Mouse (Mus musculus) kidney, adult 9 months (tissue): ENCODE data around the gene Siglec1.
"Not testable (repeated sequence)": the region's sequence is repeated elsewhere in the genome, so short reads cannot be mapped to it uniquely, and the experiment has no call there.

Experiments
- DNase-seq: peaks from one replicate; pipeline ENCODE4 v3.0.0; 2022

Gene Siglec1

DNA sequence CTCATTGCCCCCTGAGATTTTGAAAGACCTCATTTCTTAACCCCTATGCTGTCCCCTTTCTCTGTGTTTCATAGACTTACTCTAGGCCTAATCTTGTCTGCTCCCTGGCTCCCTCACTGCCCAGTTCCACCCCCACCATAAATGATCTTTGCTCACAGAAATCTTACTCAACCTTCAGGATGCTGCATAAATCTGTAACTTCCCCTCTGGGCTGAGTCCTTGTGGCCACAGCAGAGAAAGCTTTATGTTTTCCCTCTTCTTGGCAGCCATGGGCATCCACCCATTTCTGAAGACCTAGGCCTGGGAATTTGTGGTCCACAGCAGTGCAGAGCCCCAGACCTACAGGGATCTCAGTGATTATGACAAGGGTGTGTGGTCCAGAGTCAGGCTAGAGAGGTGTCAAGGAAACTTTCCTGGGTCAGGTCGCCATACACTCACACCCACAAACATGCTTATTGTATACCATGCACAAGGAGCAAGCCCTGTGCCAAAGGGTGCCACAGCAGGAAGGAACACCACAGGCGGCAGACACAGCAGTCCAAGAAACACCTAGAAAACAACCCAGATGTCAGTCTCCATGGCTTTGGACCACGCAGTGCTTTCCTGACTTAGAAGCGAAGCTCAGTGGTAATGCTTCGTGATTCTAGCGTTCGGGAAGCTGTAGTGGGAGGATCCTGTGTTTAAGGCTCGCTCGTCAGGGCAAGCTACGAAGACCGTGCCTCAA is at the start of gene Siglec1:
Gene Siglec1 (minus strand): TSS at position 99 of the 724 bp plus-strand sequence.
- DNase-seq: no peak

DNA sequence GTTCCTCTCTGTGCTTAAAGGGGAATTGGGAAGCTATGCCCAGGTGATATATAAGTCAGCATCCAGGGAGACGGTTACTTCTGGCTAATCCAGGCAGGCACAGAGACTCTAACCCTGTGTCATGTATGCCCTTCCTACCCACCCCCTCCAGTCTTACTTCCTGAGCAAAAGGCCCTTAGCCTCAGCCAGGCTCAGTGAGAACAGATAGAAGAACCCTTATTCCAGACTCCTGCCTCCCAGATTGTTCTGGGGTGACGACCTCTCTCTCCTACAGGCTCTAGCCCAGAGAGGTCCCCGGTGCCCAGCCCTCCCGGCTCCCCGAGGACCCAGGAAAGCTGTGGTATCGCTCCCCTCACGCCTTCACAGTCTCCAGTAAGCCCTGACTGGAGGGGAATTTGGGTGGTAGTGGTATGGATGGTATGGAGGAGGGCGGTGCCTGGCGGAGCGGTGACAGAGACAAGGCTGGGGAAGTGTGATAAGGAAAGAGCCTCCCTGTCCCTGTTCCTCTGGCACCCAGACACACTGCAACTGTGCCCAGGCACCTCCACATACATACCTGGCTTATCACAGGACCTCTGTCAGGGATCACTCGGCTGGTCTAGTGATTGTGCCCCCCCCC is 49.1 kb upstream of the Siglec1 start:
- DNase-seq: no peak

DNA sequence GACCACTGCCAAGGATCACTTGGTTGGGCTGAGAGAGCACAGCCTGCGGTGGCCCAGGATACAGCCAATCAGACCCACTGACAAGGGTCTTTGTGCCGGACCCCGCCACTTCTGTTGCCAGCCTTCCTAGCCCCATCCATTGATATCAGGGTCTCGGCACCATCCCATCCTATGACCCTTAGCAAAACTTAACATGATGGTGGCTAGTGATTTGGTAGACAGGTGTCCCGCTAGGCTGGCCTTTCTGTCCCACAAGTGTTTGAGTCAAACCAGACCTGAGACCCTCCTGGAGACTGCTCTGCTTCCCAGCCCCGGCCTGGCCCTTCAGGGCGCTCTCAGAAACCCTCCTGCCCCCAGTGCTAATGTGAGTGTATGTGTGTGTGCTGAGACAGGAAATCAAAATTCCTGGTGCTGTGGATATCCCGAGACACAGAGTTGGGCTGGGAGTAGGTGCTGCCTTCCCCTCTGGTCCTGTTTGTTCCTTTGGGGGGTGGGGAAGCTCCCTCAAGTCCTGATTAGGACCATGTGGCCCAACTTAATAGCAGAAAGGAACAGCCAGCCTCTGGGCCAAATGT is 48.3 kb upstream of the Siglec1 start:
- DNase-seq: no peak

DNA sequence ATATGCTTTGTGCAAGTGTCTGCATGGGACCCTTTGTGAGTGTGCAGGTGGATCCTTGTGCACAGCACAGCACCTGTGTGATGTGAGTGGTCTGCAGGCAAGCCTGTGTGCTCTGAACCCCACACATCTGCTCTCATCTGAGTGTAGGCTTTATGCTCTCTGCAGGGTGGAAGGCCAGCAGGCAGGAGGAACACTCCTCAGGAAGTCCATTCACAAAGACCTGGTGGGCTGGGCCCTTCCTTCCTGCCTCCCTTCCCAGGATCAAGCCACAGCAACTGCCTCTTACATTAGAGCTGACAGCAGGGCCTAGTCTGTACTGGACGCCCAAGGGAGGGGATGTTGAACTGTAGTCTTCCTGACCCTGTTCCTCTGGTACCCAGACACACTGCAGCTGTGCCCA is 47.8 kb upstream of the Siglec1 start:
- DNase-seq: peak; percentile 66

DNA sequence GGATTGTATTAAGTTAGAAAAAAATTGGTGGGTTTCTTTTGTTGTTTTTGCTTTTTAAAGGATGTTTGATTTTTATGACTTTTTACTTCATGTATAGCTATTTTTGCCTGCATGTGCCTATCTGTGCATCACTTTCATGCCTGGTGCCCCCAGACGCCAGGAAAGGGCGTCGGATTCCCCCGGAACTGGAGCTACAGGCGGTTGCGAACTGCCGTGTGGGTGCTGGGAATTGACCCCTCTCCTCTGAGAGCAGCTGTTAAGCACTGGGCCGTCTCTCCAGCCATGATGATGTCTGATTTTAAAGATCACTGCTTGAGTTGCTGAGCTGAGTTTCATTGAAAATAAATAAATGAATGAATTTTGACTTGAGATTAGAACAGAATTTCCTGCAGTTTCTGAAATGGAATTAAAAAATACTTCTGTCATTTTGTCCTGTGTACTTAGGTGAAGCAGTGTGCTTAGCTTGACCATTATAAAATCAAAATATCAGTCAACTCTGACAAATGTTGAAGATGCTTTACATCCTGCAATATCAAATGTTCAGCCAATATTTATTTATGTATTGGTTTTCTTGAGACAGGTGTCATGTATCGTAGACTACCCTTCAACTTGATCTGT is 46.5 kb upstream of the Siglec1 start, which contains the start of gene Gm11037:
Gene Gm11037 (plus strand): TSS at position 568 of the 618 bp plus-strand sequence.
- no peak for DNase-seq

DNA sequence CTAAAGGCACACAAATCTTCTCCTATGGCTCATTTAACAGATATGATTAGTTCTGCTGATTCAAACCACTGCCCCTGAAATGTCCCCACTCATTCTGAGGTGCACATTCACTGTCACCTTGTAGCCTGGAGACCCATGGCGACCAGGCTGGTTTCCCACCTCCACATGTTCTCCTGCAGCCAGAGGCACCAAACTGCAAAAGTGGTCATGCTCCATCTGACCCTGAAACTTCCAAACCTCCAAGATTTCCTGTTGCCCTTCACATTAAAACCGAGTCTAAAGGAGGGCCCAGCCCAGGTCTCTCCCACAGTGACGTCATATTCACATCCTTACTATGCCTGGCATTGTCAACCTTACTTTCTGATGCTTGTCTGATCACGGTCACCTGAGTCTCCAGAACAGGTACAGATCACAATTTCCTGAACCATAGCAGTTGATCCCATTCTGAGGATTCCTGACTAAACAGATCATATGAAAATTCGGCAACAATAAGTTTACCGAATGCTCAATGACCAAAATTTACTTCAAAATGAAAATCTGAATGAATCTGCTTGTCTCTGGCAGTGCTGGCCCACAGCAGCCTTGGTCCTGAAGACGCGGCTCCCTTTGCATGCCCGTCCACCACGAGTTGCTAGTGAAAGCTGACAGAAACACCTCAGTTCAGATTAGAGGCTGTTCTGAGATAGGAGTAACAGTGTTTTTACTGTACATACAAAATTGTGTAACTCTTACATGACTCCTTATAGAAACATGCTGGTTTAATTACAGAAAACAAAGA is 45.7 kb upstream of the Siglec1 start:
- DNase-seq: no peak

DNA sequence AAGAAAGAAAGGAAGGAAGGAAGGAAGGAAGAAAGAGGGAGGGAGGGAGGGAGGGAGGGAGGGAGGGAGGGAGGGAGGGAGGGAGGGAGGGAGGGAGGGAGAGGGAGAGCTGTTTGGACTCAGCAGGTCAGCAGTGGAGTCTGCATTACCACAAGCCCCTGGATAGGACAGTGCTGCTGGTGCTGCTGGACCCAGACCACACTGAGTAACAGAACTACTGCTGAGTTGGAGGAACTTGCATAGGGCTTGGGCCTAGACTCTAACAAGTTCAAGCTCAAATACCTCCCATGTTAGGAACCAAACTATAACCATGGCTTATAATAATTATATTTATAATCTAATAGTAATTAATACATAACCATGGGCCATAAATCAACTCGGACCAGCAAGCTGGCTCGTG is 44.3 kb upstream of the Siglec1 start:
- no peak for DNase-seq

DNA sequence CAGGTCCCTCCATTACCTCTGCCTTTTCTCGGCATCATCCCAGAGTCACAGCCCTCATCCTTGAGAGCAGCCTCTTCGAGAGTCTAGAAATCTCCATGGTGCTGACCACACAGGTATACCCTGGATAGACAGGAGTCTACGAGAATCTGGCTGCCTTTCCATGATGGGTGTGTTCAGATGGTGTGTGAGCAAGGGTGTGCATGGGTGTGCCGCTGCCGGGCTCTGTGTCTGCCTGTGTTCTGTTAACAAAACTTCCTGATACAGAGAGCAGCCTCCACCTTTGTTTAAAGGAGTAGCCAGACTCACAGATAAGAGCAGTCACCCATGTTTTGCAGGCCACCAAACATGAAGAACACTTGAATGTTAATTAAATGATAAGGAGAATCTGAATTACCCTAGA is 43.3 kb upstream of the Siglec1 start:
- DNase-seq: no peak

DNA sequence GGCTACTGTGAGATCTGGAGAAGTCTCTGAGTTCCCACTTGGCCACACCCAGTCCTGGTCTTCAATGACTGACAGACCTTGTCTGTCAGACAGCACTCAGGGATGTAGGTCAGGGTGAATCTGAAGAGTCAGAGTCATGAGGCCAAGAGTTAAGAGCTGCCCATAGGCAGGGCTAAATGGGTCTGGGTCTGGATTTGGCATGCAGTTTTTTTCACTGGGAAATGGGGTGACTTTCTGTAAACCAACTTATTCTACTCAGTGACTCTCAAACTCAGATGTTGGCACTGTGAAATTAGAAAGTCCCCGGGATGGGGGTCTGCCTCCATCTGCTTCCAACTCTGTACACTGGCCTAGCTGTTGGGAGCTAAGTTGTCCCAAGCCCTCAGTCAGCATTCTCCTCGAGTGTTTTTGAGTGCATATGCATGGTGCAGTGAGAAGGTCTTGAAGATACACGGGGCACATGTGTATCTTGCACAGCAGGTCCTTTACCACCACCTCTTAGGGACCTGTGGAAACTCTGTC is 42.1 kb upstream of the Siglec1 start:
- no peak for DNase-seq

DNA sequence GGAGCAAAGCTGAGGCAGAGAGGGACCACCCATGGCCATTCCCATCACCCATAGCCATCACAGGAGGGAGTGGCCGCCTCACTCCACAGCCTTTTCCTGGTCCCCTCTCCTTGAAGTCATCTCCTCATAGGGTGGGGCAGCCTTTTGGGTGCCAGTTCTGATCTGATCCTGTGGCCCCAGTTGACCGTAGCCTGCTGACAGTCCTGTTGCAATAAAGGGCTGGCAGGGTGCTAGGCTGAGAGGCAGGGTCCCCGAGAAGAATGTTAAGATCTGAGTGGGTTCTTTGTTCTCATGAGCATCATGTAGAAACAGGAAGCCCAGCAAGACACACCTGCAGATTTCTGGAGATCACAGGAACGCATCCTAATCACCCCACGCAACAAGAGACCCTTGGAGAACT is 41.6 kb upstream of the Siglec1 start:
- no peak for DNase-seq

DNA sequence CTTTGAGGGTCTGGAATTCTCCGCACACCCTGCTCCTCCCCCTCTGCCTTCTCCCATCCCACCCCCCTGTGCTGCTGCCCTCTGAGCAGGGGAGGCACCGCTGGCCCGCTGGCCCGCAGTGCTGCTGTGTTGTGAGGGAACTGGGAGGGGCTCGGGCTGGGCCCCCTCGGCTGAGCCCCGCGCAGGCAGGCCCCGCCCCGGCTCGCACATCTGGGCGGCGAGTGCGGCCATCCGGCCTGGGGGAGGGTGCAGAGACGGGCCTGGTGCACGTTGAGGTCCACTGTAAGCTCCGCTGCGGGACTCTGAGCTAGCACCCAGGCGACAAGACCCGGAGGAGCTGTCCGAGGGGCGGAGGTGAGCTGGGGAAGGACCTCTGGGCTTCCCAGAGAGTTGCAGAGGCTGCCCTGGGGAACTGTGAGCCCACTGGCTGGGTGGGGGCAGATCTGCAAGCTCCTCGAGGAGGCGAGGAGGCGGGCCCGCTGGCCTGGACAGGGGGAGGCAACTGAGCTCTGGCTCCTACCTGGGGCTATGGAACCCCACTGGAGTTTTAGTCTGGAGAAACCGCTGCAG is 40.7 kb upstream of the Siglec1 start, which contains the start of gene Hspa12b:
Gene Hspa12b (plus strand): TSS at position 120 of the 570 bp plus-strand sequence.
- DNase-seq: peak; percentile 31

DNA sequence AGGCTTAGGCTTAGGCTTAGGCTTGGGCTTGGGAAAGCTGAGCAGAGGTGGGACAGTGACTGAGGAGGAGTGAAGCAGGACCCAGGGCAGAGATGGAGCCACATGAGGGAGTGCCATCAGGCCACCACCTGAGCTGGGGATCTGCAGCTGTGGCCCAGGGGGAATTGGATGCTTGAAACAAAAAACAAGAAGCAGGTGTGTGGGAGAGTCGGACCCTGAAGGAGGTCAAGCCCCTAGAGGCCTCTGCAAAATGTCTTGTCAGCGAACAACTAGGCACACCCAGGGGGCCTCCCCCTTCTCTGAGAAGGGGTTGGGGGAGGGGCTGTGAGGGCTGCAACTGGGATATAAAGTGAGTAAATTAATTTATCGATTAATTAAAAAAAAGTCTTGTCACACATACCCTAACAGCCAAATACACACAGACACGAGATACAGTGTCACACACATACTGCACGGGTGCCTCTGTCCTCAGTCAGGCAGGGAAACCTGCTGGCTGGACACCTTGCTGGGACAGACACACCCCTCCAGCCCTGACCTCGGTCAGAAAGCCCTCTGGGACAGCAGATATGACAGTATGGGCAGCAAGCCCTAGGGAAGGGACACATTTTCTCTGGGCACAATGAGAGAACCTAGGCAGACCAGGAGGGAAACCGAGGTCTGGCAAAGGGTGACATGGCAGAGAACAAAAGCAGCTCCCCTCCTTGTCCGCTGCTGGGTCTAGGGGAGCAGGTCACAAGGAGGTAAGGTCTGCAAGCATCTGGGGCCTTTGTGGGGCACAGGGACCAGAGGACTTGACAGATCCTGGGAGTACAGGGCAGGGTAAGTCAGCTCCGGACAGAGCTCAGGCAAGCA is 39.6 kb upstream of the Siglec1 start:
- no peak for DNase-seq

DNA sequence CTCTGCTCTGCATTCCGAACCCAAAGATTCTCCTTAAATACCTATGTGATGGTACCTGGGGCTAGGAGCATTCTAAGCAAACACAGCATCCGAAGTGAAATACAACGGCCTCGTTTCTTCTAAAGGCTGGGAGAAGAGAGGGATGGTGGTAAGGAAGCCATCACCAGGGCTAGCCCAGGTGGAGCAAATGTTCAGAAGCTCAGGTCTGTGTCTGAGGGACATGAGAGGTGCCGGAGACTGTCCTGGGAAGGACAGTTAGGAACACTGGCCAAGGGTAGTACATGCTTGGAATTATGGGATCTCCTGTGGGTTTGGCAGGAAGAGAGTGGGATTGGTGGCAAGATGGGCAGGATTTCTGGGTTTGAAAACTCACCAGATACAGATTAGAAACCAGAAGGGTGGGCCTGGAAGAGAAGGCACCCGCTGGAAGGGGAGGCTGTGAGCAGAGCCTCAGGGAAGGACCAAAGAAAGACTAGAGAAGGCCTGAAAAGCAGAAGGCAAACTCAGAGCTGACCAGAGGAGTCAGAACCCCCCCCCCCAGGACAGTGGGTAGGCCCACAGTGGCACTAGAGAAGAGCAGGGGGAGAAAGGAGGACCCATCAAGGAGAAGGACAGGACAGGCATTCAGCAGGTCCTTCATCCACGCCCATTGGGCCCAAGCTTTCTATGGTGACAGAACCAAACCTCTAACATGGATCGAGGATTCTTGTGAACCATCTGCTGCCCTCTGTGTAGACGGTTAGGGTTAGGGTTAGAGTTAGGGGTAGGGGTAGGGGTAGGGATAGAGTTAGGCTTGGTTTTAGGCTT is 38.8 kb upstream of the Siglec1 start:
- DNase-seq: no peak

DNA sequence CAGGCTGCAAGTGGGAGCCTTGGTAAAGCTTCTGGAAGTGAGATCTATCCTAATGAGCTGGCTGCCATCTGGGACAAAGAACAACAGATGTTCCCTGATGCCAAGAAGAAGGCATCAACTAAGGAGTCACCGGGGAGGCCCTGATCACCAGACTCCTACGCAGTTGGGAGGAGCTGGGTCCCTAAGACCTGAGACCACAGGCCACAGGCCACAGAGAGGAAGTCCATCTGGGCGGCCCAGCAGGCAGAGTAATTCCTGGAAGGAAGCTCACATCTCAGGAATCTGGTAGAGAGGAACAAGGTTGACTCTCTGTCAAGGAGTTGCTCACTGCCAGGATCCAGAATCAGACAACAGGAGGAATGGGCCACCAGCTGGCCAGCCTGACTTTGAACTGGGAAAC is 37.6 kb upstream of the Siglec1 start:
- DNase-seq: peak; percentile 43

DNA sequence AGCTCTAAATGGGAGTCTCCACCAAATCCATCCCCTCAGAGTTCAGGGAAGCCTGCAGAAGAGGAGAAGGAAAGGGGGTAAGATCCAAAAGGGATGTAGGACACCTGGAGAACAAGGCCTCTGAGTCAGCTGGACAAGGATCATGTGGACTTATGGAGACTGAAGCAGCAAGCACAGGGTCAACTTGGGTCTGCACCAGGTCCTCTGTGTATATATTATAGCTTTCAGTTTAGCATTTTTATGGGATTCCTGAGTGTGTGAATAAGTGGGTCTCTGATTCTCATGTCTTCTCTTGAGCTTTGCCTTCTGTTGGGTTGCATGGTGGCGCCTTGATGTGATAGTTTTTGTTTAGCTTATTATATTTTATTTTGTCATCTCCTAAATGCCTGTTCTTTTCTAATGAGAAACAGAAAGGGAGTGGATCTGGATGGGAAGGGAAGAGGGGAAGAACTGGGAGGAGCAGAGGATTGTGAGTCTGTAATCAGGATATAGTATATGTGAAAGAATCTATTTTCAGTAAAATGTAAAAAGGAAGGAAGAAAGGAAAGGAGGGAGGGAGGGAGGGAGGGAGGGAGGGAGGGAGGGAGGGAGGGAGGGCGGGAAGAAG is 32.5 kb upstream of the Siglec1 start:
- no peak for DNase-seq

DNA sequence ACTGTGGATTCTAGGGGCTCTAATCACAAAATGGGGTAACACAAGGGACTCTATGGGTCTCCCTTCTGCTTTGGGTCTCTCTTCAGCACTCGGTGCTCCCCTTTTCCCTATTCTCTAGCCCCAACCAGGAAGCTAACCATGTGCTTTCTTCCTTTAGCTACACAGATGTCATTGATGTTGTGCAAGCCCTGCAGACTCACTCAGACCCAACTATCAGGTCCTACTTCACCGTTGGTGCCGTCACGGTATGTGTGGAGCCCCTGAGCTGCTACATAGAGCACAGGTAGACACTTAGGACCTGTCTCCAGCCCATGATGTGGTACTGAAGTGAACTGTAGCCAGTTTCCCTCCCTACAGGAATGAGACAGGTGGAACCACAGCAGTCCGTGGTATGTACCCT is 19.4 kb upstream of the Siglec1 start:
- DNase-seq: no peak

DNA sequence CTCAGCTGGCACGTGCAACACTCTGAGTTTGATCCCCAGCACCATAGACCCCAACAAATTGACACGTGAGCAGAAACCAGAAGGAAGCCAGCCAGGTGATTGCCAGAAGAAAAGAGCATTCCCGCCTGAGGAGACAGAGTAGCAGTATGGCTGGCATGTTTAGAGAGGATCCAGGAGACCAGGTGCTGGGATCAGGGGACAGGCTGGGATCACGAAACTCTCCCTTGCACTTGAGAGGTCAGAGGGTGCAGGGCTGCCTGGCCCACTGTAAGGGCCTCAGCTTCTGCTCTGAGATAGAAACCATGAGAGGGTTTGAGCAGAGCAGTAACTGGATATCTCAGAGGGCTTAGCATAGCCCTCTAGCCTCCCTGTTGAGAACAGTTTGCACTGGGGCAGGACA is 18.5 kb upstream of the Siglec1 start:
- not testable (repeated sequence) for DNase-seq

DNA sequence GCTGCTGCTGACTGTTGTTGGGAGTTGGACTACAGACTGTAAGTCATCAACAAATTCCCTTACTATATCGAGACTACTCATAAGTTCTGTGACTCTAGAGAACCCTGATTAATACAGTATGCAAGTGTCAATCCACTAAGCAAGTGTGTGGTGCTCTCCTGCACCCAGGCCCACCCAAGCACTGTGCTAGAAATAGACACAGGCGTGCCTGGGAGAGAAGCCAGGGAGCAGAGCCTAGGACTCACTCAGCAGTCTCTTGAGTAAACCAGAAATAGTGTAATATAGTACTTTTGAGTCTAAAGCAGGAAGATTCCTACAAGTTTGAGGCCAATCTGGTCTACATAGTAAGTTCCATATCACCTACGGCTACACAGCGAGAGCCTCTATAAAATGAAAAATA is 17.5 kb upstream of the Siglec1 start:
- no peak for DNase-seq

DNA sequence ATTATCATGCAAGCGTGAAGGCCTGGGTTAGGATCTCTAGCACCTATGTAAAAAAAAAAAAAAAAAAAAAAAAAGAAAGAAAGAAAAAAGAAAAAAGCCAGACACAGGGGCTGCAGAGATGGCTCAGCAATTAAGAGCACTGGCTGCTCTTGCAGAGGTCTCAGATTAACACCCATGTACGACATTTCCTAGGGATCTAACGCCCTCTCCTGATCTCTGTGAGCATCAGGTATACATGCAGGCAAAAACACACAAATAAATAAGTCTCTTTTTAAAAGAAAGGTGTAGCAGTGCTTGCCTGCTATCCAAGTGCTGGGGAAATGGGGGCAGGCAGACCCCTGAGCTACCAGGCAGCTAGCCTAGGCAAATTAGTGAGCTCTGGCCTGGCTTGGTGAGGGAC is 15.0 kb upstream of the Siglec1 start:
- no peak for DNase-seq

DNA sequence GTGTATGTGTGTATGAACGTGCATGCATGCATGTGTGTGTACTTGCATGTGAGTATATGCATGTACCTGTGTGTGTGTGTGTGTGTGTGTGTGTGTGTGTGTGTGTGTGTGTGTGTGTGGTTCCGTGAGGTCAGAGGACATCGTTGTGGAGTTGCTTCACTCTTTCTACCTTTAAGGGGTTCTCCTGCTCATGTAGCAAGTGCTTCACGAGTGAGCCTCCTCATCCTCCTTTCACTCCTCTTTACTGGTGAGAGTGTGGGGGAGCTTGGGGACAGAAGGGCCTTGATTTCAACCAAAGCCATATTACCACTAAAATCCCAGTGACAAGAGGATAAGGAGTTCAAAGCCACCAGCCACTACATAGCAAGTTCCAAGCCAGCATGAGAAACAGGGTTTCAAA is 10.5 kb upstream of the Siglec1 start:
- DNase-seq: no peak
